Mouse (Mus musculus) gastrocnemius, postnatal 25 days (tissue): ENCODE measurements around the gene Cysrt1. TPM values are rescaled to one million over a fixed set of nuclear protein-coding genes. Genes with fewer than 3 reads are reported as not detected.
"Not testable (repeated sequence)": the region's sequence is repeated elsewhere in the genome, so short reads cannot be mapped to it uniquely, and the experiment has no call there.

Source experiments
- DNase-seq: peaks from one replicate; pipeline ENCODE4 v3.0.0; 2022
- total RNA-seq, 2 experiments: library from RNA; stranded (reverse); gene quantifications; 1 replicate in 1 of 2; 2 replicates in 1 of 2; pipeline ENCODE4 v1.2.3; 2021

The Cysrt1 gene
- total RNA-seq, 2 experiments from 2014 or later, result not detected

DNA sequence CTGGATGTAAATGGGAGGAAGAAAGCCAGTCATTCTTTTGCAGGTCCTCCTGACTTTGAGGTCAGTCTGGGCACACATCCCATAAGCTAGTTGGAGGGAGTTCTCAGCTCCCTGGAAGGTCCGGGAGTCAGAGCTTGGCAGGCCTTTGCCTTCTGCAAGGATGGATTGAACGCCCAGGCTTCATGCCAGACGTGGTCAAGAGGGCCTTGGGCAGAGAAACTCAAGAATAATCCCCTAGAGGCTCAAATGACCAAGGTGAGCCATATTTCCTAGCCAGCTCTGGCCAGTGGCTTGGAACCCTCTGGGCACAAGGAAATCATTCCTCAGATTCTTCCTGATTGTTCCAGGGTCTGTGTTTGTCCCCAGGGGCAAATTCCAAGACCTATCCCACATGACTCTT, 22.6 kb upstream of the Cysrt1 start:
- DNase-seq, result no peak

DNA sequence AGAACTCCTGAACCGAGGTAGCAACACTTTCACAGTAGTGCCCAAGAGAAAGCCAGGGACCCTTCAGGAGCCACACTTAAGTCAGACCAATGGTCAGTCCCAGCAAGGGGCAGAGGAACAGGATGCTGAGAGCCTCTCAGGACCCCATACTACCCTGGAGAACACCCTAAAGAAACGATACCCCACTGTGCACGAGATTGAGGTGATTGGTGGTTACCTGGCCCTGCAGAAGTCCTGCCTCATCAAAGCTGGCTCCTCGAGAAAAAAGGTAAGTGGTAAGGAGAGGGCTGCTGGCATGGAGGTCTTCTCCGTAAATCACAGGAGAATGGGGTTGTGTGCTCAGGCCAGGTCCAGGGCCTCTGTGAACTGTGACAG, 22.0 kb upstream of the Cysrt1 start:
- DNase-seq, result no peak

DNA sequence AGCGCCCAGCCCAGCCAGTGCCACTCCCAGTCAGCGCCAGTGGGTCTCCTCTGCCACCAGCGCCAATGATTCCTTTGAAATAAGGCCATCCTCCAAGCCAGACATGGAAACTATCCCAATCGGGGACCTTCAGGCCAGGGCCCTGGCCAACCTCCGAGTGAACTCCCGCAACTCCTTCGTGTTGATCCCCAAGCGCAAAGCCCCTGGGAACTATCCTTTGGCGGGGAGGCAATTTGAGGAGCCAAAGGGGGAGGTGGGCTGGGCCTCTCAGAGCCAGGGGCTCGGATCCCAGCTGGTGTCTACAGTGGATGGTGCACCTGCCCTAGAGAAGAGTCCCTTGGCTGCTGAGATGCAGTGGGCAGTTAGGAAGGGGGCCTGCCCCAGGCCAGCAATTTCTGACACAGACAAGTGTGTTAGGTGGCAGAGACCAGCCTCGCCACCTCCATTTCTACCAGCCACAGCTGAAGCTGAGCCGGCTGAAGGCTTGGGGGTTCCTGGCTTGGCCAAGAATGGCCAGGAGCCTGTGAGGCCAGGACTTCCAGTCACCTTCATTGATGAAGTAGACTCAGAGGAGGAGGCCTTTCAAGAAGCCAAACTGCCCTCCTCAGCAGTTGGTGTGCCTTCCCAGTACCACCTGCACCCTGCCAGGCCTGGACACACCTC, 21.5 kb upstream of the Cysrt1 start:
- DNase-seq, result no peak

DNA sequence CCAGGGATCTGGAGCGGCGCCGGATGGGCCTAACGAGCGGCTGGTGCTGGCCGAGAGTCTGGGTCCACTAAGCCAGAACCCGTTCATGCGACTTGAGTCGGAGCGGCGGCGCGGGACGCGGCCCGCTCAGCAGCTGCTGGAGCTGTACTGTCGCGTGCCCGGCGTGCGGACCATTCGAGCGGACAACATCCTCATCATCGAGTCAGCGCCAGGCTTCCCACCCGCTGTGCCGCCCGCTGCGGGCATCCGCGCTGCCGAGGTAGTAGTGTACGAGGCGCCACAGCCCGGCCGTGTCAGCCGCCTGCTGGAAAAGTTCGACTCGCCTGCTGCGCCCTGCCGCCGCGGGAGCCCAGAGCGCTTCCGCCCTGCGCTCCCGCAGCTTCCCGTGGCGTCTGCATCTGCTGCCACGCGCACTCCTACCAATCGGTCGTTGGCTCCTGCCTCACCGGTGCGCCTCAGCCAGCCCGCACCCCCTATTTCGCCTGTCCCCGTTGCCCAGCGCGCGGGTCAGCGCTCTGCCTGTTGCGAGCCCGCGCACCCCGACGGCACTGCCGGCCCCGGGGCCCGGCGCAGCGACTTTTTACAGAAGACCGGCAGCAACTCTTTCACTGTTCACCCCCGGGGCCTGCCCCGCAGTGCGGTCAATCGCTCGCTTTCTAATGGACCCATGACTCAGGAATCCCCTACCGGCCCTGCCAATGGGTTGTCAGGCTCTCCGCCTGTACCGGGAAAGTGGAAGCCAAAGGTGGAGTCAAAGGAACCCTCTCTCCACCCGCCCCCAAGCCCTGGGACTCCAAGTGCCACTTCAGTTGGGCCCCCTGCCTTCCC, 20.8 kb upstream of the Cysrt1 start:
- DNase-seq, result peak; percentile 22

DNA sequence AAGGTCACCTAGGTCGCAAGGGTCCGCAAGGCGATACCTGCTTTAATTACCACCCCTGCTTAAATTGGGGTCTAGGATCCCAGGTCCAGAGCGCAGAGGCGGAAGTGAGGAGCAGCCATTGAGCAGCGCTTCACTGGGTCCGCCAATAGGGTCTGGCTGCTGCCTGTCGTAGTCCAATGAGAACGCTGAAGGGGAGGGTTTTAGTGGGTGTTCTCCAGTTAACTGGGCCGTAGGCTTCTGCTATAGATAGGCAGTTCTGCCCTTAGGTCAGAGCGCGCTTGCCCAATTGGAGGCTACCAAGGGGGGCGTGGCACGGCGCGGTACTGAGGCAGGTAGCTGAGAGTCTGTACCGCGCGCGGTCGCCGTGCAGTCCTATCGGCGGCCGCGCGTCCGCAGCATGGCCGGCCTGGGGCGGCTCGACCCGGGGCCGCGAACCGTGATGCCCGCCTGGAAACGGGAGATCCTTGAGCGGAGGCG, 20.1 kb upstream of the Cysrt1 start, which contains the start of gene Tprn:
Gene Tprn, plus strand, starts transcription at position 328 of the 477 bp plus-strand sequence.
- DNase-seq, result peak; percentile 95

DNA sequence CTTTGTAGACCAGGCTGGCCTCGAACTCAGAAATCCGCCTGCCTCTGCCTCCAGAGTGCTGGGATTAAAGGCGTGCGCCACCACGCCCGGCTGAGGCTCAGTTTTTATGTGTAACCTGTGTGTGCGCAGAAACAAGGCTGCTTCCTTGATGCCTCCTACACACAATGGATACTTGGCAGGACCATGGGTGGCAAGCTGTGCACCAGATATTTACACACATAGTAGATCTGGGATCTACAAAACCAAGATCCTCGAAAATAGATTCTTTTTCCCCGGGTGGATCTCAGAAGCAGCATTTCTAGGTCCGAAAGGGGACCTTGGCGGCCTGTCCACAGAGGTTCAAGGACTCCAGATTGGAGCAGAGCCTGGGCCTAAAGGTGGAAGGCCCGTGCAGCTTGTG, 19.6 kb upstream of the Cysrt1 start:
- no peak for DNase-seq

DNA sequence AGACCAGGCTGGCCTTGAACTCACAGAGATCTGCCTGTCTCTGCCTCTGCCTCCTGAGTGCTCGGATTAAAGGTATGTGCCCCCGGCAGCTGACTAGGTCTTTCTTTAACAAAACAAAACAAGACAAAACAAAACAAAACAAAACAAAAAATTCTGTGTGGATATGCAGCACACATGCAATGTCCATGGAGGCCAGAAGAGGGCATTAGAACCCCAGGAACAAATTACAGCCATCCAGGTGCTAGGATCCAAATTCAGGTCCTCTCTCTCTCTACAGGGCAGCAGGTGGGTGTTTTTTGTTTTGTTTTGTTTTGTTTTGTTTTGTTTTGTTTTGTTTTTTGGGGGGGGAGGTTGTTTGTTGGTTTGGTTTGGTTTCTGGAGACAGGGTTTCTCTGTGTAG, 16.6 kb upstream of the Cysrt1 start:
- no peak for DNase-seq

DNA sequence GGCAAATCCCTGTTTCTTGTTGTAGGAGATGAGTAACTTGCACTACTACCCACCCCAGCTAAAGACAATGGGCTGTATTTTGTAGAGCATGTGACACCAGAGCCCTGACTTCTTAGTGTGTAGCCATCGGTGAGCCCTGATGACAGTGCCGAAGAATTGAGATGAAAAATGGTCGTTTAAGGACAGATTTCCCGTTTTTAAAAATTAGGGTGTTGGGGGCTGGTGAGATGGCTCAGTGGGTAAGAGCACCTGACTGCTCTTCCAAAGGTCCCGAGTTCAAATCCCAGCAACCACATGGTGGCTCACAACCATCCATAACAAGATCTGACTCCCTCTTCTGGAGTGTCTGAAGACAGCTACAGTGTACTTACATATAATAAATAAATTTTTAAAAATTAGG, 15.0 kb upstream of the Cysrt1 start:
- not testable (repeated sequence) for DNase-seq

DNA sequence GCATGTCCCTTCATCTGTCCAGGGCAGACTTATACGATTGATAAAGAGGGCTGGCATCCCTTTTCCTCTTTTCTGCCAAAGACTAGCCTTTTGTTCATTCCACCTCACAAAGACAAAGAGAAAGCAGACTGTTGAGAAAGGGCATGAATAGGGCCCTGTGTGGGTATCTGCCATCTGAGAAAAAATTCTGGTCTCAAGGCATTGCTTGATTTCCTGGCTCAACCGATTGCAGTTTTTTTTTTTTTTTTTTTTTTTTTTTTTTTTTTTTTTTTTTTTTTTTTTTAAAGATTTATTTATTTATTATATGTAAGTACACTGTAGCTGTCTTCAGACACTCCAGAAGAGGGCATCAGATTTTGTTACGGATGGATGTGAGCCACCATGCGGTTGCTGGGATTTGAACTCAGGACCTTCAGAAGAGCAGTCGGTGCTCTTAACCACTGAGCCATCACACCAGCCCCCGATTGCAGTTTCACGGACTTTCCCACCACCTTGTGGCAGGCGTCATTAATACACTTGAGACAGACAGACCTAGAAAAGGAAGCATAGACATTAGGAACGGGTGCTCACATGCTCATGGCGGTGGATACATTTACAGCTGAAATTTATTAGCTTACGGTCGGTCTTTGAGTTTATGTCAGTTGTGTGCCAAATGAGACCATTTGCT, 14.3 kb upstream of the Cysrt1 start:
- DNase-seq, result not testable (repeated sequence)

DNA sequence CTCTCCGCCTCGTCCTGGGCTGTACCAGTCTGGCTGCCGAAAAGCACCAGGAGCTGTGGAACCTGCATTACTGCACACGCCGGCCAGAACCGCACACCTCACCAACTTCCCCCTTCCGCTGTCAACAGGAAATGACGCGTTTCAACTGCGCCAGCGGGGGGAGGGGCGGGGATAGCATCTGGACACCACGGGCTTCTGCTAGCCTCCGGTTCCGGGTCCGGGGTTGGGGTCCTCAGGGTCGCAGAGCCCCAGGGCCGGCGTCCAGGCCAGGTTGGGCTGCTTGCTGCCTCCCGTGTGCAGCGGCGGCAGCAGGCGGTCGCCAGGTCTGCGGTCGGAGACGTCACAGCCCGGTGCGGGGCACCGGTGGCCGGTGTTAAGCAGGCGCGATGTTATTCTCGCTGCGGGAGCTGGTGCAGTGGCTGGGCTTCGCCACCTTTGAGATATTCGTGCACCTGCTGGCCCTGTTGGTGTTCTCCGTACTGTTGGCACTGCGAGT, 13.1 kb upstream of the Cysrt1 start, which contains the start of gene Tmem203:
Gene Tmem203, plus strand, starts transcription at position 156 of the 496 bp plus-strand sequence.
- DNase-seq, result peak; percentile 78

DNA sequence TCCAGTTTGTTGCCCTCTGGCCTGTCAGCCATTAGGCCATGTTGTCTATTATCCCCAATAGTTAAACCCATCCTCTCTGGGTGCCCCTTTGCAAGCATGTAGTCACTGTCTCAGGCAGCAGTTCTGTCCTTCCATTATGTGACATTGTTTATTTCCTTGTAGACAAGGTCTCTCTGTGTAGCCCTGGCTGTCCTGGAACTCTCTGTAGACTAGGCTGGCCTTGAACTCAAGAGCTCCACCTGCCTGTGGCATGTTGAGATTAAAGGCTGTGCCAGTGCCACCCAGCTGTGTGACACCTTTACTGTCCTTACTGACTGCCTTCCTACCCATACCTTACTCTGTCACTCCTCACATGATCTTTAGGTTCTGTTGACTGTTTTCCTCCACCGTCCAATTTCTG, 10.1 kb upstream of the Cysrt1 start:
- DNase-seq, result no peak

DNA sequence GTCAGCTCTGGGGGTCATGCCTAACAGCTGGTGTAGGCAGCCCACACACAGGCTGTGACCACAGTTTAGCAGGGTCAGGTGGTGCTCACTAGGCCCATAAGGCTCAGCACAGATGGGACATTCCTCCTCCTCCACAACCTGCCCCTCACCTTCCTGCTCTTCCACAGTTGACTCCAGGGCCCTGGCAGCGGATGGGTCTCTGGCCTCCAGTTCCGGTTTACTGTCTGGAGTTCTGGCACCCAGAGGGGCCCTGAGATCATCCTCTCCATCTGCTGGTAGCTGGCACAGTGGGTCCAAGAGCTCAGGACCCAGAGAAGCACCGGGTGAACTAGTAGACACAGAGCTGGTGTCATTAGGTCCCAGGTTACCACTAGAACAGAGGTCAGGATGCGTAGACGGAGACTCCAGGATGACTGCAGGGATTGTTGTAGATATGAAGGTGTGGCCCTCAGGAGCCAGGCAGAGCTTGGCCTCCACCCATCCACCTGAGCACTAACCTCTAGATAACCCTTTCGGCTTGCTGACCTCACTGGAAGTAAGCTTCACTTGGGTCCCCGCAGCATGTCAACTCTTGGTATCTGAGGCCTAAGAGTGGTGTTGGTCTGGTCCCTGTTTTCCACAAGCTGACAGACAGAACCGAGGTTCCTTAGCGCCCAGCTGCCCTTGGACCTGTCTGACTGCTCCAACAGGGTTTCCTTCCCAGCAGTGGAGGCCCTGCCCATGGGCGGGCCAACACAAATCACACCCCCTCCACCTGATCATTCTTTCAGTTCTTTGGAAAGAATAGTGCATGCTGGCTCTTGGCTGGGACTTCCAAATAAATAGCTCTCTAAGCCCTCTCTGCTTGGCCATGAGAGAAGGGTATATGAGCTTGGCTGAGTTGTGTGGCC, 4.2 kb upstream of the Cysrt1 start, which contains the start of gene AL732309.1:
Gene AL732309.1, minus strand, starts transcription at position 681 of the 890 bp plus-strand sequence.
- no peak for DNase-seq

DNA sequence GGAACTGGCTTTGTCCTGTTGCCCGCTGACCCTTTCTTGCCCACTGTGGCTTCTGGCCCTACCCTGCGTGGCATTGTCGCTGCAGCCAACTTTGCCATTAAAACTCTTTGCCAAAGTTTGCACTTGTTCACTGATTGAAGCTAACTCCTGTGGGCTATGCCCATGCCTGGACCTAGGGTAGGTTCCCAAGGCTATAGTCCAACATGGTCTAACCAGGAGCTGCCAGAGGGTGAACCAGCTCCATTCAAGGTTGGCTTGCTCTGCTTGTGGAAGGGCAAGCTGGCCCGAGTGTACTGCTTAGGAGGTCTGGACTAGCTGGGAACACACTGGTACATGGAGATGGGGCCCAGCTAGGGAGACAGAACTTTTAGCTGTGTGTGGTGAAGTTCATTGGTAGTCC, 1.9 kb upstream of the Cysrt1 start:
- DNase-seq, result no peak

DNA sequence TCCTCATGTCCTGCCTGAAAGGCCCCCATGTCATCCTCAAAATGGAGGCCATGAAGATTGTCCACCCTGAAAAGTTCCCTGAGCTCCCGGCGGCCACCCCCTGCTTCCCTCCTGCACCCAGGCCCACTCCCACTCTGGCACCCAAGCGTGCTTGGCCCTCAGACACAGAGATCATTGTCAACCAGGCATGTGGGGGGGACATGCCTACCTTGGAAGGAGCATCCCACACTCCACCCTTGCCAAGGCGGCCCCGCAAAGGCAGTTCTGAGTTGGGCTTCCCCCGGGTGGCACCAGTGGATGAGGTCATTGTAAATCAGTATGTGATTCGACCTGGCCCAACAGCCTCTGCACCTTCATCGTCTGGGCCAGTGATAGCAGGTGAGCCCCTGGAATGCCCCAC, 1.1 kb upstream of the Cysrt1 start:
- no peak for DNase-seq

DNA sequence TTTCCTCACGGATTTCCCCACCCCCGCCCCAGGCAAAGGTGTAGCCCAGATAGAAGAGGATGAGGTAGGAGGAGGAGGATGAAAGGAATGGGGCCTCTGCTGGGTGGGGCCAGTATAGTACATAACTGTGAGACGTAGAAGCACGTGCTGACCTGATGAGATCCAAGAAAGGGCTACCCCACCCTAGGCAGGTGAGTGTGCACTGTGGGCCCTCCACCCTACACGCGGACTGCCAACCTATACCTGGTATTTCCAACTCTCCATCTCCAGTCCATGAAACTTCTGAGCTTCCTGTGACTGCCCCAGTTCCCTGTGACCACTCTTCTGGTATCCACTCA, 845 bp downstream of the Cysrt1 start:
- DNase-seq, result no peak

DNA sequence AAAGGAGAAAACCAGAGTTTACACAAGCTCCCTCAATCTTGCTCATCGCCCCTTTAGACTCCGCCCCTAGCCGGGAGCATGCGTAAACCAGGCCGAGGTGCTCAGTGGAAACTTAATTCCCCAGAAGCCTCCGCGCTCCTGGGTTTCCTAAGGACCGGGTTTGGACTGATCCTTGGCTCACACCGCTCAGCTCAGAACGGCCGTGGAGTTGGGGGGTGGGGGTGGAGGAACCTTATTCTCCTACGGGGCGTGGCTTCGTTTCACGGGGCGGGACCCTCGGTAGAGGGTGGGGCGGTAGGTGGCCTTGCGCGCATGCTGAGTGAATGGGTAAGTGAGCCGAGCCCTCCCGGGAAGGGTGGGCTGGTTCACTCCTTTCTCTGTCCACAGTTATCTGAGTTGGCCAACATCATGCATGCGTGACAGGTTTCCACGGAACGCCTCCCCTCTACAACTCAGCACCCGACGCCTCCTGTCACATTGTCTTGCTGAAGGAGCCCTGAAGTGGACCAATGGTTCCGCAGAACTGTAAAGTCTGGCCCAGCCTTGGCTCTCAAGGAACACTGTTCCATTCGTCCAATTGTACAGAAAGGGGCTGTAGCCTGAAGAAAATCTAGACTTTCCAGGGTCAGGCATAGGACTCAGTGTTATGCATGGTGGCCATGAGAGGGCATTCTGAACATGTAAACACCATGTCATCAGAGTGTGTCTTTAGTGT, 1.4 kb downstream of the Cysrt1 start:
- DNase-seq, result peak; percentile 66

DNA sequence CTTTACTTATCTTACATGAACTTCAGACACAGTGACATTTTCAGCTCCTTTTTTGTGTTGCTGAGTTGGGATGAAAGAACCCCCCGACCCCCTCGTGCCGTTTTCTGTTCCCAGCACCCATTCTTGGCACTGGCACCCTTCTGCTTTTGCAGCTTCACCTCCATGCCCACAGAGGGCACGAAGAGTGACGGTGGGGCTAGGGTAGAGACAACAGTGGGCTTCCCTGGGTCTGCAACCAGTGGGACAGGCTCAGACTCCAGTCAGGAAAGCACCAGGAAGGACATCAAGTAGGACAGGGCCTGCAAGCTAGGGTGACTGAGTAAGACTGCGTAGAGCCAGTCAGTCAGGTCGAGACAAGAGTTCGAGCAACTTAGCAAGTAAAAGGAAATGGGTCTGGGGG, 1.9 kb downstream of the Cysrt1 start:
- no peak for DNase-seq

DNA sequence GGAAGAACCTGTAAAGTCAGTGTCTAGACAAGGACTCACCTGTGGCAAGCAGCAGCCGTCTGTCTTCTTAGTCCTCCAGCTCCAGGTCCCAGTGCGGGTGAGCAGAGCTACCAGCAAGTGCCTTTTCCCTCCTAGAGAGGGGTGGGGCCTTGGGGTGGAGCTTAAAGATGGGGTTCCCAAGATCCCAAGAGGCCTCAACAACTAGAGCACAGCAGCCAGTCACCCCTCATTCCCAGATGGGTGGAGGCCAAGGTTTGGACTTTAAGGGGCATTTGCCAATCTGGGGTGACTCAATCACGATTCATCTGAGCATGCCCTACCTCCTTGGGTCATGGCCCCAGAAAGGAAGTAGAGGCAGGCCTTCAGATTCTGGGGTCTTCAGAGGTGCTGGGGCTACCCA, 2.5 kb downstream of the Cysrt1 start:
- no peak for DNase-seq

DNA sequence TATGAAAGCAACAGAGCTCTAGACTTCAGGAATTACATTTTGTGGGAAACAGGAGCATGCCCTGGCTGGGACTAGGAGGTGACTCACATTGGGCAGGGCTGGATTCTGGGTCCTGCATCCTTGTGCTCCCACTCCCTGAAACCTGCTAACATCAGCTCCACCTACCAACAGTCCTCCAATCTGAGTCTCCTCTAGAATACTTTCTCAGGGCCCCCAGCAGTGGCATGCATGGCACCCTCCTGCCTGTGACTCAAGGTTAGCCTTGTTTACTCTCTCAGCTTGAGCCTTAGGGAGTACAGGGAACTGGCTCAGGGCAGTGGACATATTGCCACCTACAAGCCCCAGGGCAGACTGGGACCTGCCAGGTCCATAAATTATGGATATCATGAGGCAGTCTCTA, 4.1 kb downstream of the Cysrt1 start:
- DNase-seq, result no peak

DNA sequence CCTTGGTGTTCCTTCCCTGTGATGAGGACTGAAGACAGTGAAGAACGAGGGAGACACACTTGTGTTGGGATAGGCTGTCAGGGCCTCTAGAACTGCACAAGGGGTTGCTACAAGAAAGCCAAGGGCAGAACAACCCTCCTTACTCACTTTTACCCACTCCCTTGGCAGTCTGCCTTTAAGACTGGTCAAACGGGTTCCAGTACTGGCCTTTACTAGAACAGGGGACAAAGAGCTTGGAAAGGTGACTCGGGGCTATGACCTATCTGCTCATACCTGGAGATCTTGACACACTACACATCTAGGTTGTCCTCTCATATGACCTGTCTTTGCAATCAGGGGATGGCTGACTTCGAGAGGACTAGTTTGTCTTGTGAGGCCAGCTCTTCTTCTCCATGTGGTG, 4.7 kb downstream of the Cysrt1 start:
- DNase-seq, result no peak

DNA sequence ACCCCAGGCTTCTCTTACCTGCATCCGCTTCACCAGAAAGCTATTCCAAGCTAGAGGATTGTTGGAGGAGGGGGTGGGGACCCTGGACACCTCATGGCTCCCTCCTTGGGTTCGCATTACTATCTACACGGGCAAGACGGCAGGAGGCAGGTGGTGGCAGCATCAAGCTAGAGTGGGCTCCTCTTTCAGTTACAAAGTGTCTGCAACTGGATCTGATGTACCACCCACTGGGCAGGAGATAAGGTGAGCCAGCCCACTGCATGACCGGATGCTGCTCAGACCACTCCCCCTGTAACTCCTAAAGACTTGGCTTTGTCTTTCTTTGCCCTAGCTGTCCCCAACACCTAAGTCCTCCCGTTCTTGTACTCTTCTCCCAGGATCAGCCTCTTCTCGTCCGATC, 5.6 kb downstream of the Cysrt1 start, which contains the start of gene Rnf224:
Gene Rnf224, minus strand, starts transcription at position 174 of the 400 bp plus-strand sequence.
- no peak for DNase-seq
